Mouse (Mus musculus): ENCODE measurements around the gene Nr2c2ap.

- TF ChIP-seq POLR2A (IDR thresholded peaks at IDR 0.05; ENCODE audit: borderline replicate concordance, control insufficient read depth, low read depth, low read length) = no peak
- no peak for TF ChIP-seq CTCF (IDR thresholded peaks at IDR 0.05; ENCODE audit: control insufficient read depth, insufficient read depth, low read length)
Measured at GRCm38 (mm10) chr8:70181212-70181902, 50.2 kb downstream of the Nr2c2ap start.

Measured in bone marrow, adult 2 months (tissue).